Mouse (Mus musculus): ENCODE measurements around the gene Flt3l.

Gene Flt3l

GRCm38 (mm10) chr7:45086084-45086483 lies 50.1 kb downstream of the Flt3l start:
- in situ Hi-C loops (cut with MboI; ENCODE audit: unreplicated experiment in 2 of 2) = no loop called here

GRCm38 (mm10) chr7:45083300-45083890 lies 52.8 kb downstream of the Flt3l start:
- in situ Hi-C loops (cut with MboI; ENCODE audit: unreplicated experiment in 2 of 2) = loop anchor here (5.0 kb wide), 5 partner anchors 44 to 219 kb away; partner anchors contain the start of genes Ccdc155 (in 1 of the 2), Flt3l (in 1 of the 2), Gm45713 (in 1 of the 2) and Rpl13a (in 1 of the 2)

GRCm38 (mm10) chr7:45082401-45083299 lies 53.6 kb downstream of the Flt3l start:
- in situ Hi-C loops (cut with MboI; ENCODE audit: unreplicated experiment in 2 of 2) = loop anchor here (5.0 kb wide), 5 partner anchors 45 to 220 kb away; partner anchors contain the start of genes Ccdc155 (in 1 of the 2), Flt3l (in 1 of the 2), Gm45713 (in 1 of the 2) and Rpl13a (in 1 of the 2)

- in situ Hi-C loops (cut with MboI; ENCODE audit: unreplicated experiment in 2 of 2) = loop anchor here (5.0 kb wide), 5 partner anchors 46 to 221 kb away; partner anchors contain the start of genes Ccdc155 (in 1 of the 2), Flt3l (in 1 of the 2), Gm45713 (in 1 of the 2) and Rpl13a (in 1 of the 2)
These were observed 55.2 kb downstream of the Flt3l start for GRCm38 (mm10) chr7:45081016-45081415.

- in situ Hi-C loops (cut with MboI; ENCODE audit: unreplicated experiment in 2 of 2) = loop anchor here (5.0 kb wide), 5 partner anchors 47 to 222 kb away; partner anchors contain the start of genes Ccdc155 (in 1 of the 2), Flt3l (in 1 of the 2), Gm45713 (in 1 of the 2) and Rpl13a (in 1 of the 2)
These were observed 56.4 kb downstream of the Flt3l start for GRCm38 (mm10) chr7:45079856-45080255.
